Mouse (Mus musculus) heart, adult 2 months (tissue): ENCODE data around the gene Phf14. TPM values are rescaled to one million over a fixed set of nuclear protein-coding genes. Genes with fewer than 3 reads are reported as not detected.

Source experiments
- DNase-seq, 2 experiments: peaks; one replicate each; pipeline ENCODE4 v3.0.0; 2021
- H3K27ac ChIP-seq: fragments of 200-600 bp; 2 replicates; pipeline ENCODE4 v1.8.1; 2022
- H3K27me3 ChIP-seq: fragments of 200-500 bp; 2 replicates; pipeline ENCODE4 v1.6.1; 2012; ENCODE audit warnings: mild to moderate bottlenecking, low read length, inconsistent platforms, mixed read lengths; ENCODE audit not compliant: control insufficient read depth, insufficient read depth
- H3K36me3 ChIP-seq: fragments of 200-500 bp; 2 replicates; pipeline ENCODE4 v1.6.1; 2012; ENCODE audit warnings: low read length, inconsistent platforms; ENCODE audit not compliant: control insufficient read depth, insufficient read depth
- H3K4me1 ChIP-seq: fragments of 200-500 bp; 2 replicates; pipeline ENCODE4 v1.6.1; 2011; ENCODE audit warnings: low read length; ENCODE audit not compliant: control insufficient read depth, insufficient read depth
- H3K4me3 ChIP-seq: fragments of 200-600 bp; 2 replicates; pipeline ENCODE4 v1.8.1; 2022
- H3K79me2 ChIP-seq: fragments of 200-500 bp; replicated peaks from 2 replicates; pipeline ENCODE4 v1.6.1; 2012; ENCODE audit warnings: mild to moderate bottlenecking, inconsistent platforms, low read length, moderate library complexity, mixed read lengths; ENCODE audit not compliant: control insufficient read depth, insufficient read depth
- H3K9ac ChIP-seq: fragments of 200-500 bp; 2 replicates; pipeline ENCODE4 v1.6.1; 2012; ENCODE audit warnings: low read depth, mild to moderate bottlenecking, control low read depth, inconsistent platforms, low read length, mixed read lengths
- CTCF ChIP-seq: fragments of 200-600 bp; IDR thresholded peaks from 2 replicates; pipeline ENCODE4 v1.8.1; 2022; ENCODE audit warnings: antibody characterized with exemption, mild to moderate bottlenecking, moderate library complexity
- EP300 ChIP-seq: fragments of 200-500 bp; IDR thresholded peaks from 2 replicates; pipeline ENCODE4 v1.6.1; 2011; ENCODE audit warnings: low read depth, low read length, control low read depth; ENCODE audit not compliant: insufficient read depth
- POLR2A ChIP-seq: fragments of 200-500 bp; IDR thresholded peaks from 2 replicates; pipeline ENCODE4 v1.6.1; 2011; ENCODE audit warnings: mild to moderate bottlenecking, low read depth, low read length, control low read depth; ENCODE audit not compliant: insufficient read depth
- WGBS: fragments of 180-500 bp; shearing (Covaris S2); methylation state at CpG from one replicate; pipeline ENCODE4 v1.1.7; 2018; 5-methylcytosine and 5-hydroxymethylcytosine counted together
- intact Hi-C: fragments of 180-260 bp; cut with DNase I; formaldehyde crosslinking; loops from one replicate; pipeline ENCODE4 v1.15.1; 2025
- polyA plus RNA-seq: library from polyadenylated mRNA; depleted of rRNA; stranded (reverse); fragments of >200 nt; gene quantifications from 2 replicates; pipeline ENCODE4 v1.2.3, GENCODE M21; 2012
- total RNA-seq, 2 experiments: library from RNA; stranded (reverse); gene quantifications; 2 replicates each; pipeline ENCODE4 v1.2.3; 2021

Phf14 gene
- total and polyA plus RNA-seq, 3 experiments: 8.4 to 47.4 (median 45.9) TPM

DNA sequence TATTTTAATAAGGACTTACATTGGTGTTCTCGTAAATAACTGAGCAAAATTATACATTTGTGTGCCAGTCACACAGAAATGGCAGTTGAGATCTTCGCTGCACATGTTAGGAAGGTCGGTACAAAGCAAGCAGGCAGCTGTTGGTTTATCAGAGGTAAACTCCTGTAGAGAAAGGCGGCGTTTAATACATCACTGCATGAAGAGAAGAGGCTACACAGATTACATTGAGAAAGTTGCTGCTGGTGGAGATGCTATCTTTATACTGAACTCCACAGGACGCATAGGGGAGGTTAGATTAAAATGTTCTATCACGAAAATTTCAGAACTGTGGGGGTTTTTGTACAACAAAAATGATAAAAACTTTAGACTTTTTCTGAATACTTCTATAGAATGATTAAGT is 52.6 kb downstream of the Phf14 start:
- TF ChIP-seq EP300 (no peak), POLR2A (no peak), CTCF (no peak)
- Histone ChIP-seq H3K4me1 (no peaks in the 10 kb centered on the region), H3K27me3 (no peaks in the 10 kb centered on the region), H3K27ac (no peak overlapping the region), H3K4me3 (no peak overlapping the region), H3K36me3 (no peaks in the 10 kb centered on the region), H3K79me2 (no peaks in the 10 kb centered on the region), H3K9ac (no peak overlapping the region)
- no peak for DNase-seq
- intact Hi-C loops: no loop called here
- WGBS: 87% methylated on average over 7 of the region's 7 CpGs

DNA sequence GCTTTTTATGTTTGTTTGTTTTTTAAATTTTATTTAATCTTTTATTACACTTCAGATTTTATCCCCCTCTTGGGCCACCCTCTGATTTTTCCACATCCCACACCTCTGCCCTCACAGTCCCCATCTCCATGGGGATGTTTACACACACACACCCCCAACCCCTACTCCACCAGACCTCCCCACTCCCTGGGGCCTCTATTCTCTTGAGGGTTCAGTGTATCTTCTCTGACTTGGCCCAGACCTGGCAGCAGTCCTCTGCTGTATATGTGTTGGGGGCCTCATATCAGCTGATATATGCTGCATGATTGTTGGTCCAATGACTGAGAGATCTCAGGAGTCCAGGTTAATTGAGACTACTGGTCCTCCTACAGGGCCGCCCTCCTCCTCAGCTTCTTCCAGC is 86.2 kb downstream of the Phf14 start:
- Histone ChIP-seq H3K36me3 (no peaks in the 10 kb centered on the region; the same call in 1 of the 2 replicates), H3K27me3 (no peaks in the 10 kb centered on the region), H3K9ac (no peak overlapping the region), H3K79me2 (no peaks in the 10 kb centered on the region), H3K4me3 (no peak overlapping the region), H3K27ac (no peak overlapping the region), H3K4me1 (no peaks in the 10 kb centered on the region)
- no peak for DNase-seq
- 94% methylated on average over 1 of the region's 1 CpGs for WGBS
- TF ChIP-seq POLR2A (no peak), EP300 (no peak), CTCF (no peak)
- intact Hi-C loops: no loop called here

DNA sequence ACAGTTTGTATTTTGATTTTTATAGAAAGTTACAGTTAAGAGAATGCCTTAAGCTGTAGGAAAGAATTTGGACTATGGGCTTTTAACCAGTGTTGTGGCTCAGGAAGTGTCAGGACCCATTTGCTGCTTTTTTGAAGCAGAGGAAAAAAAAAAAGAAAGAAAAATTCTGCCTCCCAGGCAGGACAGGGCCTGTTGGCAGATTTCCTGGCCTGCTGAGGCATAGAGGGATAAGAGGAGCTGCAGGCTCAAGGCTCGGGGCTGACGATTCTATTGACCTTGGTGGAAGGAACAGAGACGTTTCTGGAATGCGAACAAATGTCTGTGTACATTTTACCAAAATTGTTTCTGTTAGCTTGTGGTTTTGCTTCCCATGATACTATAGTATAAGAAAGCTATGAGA is 91.0 kb downstream of the Phf14 start:
- DNase-seq: no peak
- intact Hi-C loops: no loop called here
- no peaks in the 10 kb centered on the region for H3K79me2 ChIP-seq
- H3K4me1 ChIP-seq: no peaks in the 10 kb centered on the region
- 45% methylated on average over 4 of the region's 4 CpGs for WGBS
- no peak for TF ChIP-seq CTCF
- TF ChIP-seq EP300: no peak
- no peak for TF ChIP-seq POLR2A
- H3K9ac ChIP-seq: no peak overlapping the region
- H3K36me3 ChIP-seq: no peaks in the 10 kb centered on the region
- H3K27ac ChIP-seq: no peak overlapping the region
- no peak overlapping the region for H3K4me3 ChIP-seq
- H3K27me3 ChIP-seq: no peaks in the 10 kb centered on the region

DNA sequence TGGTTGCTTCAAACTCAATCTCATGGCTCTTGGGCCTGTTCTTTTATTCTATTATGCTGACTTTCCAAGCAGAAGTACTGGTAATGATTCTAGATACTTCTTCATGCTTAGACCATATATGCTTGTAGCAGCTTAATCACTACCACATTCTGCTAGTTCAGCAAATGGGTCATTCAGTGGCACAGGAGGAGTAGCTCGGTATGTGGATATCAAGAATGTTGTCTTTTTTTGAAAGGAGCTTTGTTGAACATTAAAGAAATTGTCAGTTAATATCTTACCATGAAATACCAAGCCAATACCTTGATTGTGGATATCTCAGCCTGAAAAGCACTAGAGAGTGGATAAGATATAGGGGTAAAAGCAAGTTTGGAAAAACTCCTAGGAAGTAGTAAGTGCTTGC is 91.9 kb downstream of the Phf14 start:
- H3K36me3 ChIP-seq: no peaks in the 10 kb centered on the region

DNA sequence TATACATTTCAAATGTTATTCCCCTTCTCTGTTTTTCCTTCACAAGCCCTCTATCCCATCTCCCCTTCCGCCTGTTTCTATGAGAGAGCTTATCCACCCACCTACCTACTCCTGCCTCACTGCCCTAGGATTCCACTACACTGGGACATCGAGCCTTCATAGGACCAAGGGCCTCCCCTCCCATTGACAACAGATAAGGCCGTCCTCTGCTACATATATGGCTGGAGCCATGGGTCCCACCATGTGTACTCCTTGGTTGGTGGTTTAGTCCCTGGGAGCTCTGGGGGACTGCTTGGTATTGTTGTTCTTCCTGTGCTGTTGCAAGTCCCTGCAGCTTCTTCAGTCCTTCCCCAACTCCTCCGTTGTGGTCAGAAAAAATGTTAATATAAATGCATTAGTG is 97.8 kb downstream of the Phf14 start:
- no peak for TF ChIP-seq POLR2A
- no peak for TF ChIP-seq CTCF
- no peak for TF ChIP-seq EP300
- Histone ChIP-seq H3K4me1 (no peaks in the 10 kb centered on the region), H3K9ac (no peak overlapping the region), H3K27me3 (no peaks in the 10 kb centered on the region), H3K79me2 (no peaks in the 10 kb centered on the region), H3K4me3 (no peak overlapping the region), H3K36me3 (no peaks in the 10 kb centered on the region; the same call in 1 of the 2 replicates), H3K27ac (no peak overlapping the region)
- WGBS: 84% methylated on average over 4 of the region's 4 CpGs
- no peak for DNase-seq
- intact Hi-C loops: no loop called here

More for the DNA sequence above, 91.9 kb downstream of the Phf14 start:
- DNase-seq: no peak
- WGBS: 96% methylated on average over 1 of the region's 1 CpGs
- H3K4me3 ChIP-seq: no peak overlapping the region
- H3K9ac ChIP-seq: no peak overlapping the region
- H3K27ac ChIP-seq: no peak overlapping the region
- TF ChIP-seq POLR2A: no peak
- no peak for TF ChIP-seq EP300
- no peak for TF ChIP-seq CTCF
- no peaks in the 10 kb centered on the region for H3K79me2 ChIP-seq
- no peaks in the 10 kb centered on the region for H3K27me3 ChIP-seq
- intact Hi-C loops: no loop called here
- no peaks in the 10 kb centered on the region for H3K4me1 ChIP-seq

DNA sequence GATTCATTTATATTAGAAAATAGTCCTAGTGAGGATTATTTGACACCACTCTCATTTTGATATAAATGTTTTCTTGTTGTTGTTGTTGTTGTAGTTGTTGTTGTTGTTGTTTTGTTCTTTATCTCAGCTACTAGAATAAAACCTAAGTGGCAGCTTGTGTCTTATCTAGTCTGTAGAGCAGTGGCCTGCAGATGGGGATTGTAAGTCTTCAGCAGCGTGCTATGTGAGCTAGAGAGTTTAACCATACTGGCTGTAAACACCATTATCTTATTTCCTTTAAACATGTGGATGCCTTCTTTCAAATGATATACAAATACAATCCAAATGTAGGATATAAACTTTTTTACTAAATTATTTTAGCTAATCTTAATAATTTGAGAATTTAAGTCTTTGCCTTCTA is 98.4 kb downstream of the Phf14 start:
- WGBS: 90% methylated on average over 1 of the region's 1 CpGs
- Histone ChIP-seq H3K27me3 (no peaks in the 10 kb centered on the region), H3K4me1 (no peaks in the 10 kb centered on the region), H3K27ac (no peak overlapping the region), H3K79me2 (no peaks in the 10 kb centered on the region), H3K9ac (no peak overlapping the region), H3K36me3 (no peaks in the 10 kb centered on the region; the same call in 1 of the 2 replicates), H3K4me3 (no peak overlapping the region)
- intact Hi-C loops: no loop called here
- TF ChIP-seq POLR2A: no peak
- no peak for TF ChIP-seq CTCF
- TF ChIP-seq EP300: no peak
- DNase-seq: no peak
